Mouse (Mus musculus) left cerebral cortex, adult 11 months (tissue): ENCODE measurements around the gene Ahnak2.

ENCODE experiments used
- DNase-seq: peaks from one replicate; pipeline ENCODE4 v3.0.0; 2022; ENCODE audit warnings: low spot score

Ahnak2 gene

GRCm38 (mm10) chr12:112732591-112732990 is 69.9 kb downstream of the Ahnak2 start:
- DNase-seq: no peak

- no peak for DNase-seq
These were observed 71.6 kb downstream of the Ahnak2 start for GRCm38 (mm10) chr12:112730808-112731207.

GRCm38 (mm10) chr12:112727801-112728200 is 74.7 kb downstream of the Ahnak2 start:
- DNase-seq: no peak

- peak; percentile 72 for DNase-seq
These were observed 78.2 kb downstream of the Ahnak2 start for GRCm38 (mm10) chr12:112724077-112724805.

GRCm38 (mm10) chr12:112723445-112723844 is 79.0 kb downstream of the Ahnak2 start:
- DNase-seq: no peak

- DNase-seq: no peak
These were observed 79.5 kb downstream of the Ahnak2 start for GRCm38 (mm10) chr12:112723028-112723330.

GRCm38 (mm10) chr12:112722240-112723027 is 80.0 kb downstream of the Ahnak2 start:
- no peak for DNase-seq
